Mouse (Mus musculus): Measurements from ENCODE around the gene Nprl2.

Nprl2 gene

GRCm38 (mm10) chr9:107577871-107578270 is 35.8 kb downstream of the Nprl2 start:
- no peak for DNase-seq (ENCODE audit: low spot score in 2 of 2)

GRCm38 (mm10) chr9:107578587-107578986 is 36.6 kb downstream of the Nprl2 start, which contains the start of gene Naa80:
Gene Naa80, plus strand, starts transcription at chr9:107578887.
- DNase-seq (ENCODE audit: low spot score in 2 of 2) = no peak

- DNase-seq (ENCODE audit: low spot score in 2 of 2) = no peak
Observed at GRCm38 (mm10) chr9:107579023-107579900, 37.2 kb downstream of the Nprl2 start.

GRCm38 (mm10) chr9:107580501-107581317 is 38.7 kb downstream of the Nprl2 start, which contains the start of gene Hyal3:
Gene Hyal3, plus strand, starts transcription at chr9:107580818.
- peak; percentile 70 to 74 for DNase-seq (ENCODE audit: low spot score in 2 of 2)

- DNase-seq (ENCODE audit: low spot score in 2 of 2) = no peak
Observed at GRCm38 (mm10) chr9:107581584-107581983, 39.6 kb downstream of the Nprl2 start.

- no peak for DNase-seq (ENCODE audit: low spot score in 2 of 2)
Observed at GRCm38 (mm10) chr9:107582509-107583062, 40.6 kb downstream of the Nprl2 start.

- no peak for DNase-seq (ENCODE audit: low spot score in 2 of 2)
Observed at GRCm38 (mm10) chr9:107583174-107583573, 41.1 kb downstream of the Nprl2 start.

GRCm38 (mm10) chr9:107586504-107586903 is 44.5 kb downstream of the Nprl2 start:
- no peak for DNase-seq (ENCODE audit: low spot score in 2 of 2)

GRCm38 (mm10) chr9:107586974-107587832 is 45.2 kb downstream of the Nprl2 start, which contains the start of gene Ifrd2:
Gene Ifrd2, plus strand, starts transcription at chr9:107587642.
- peak; percentile 92 to 95 for DNase-seq (ENCODE audit: low spot score in 2 of 2)

GRCm38 (mm10) chr9:107587833-107588639 is 46.0 kb downstream of the Nprl2 start:
- DNase-seq (ENCODE audit: low spot score in 2 of 2) = peak in 1 of 2 experiments; percentile 42

GRCm38 (mm10) chr9:107590058-107590772 is 48.2 kb downstream of the Nprl2 start:
- DNase-seq (ENCODE audit: low spot score in 2 of 2) = no peak

- no peak for DNase-seq (ENCODE audit: low spot score in 2 of 2)
Observed at GRCm38 (mm10) chr9:107590773-107591060, 48.7 kb downstream of the Nprl2 start.

- no peak for DNase-seq (ENCODE audit: low spot score in 2 of 2)
Observed at GRCm38 (mm10) chr9:107593101-107593976, 51.3 kb downstream of the Nprl2 start.

- DNase-seq (ENCODE audit: low spot score in 2 of 2) = no peak
Observed at GRCm38 (mm10) chr9:107594281-107595062, 52.4 kb downstream of the Nprl2 start.

All from frontal cortex, postnatal 25 days (tissue).